Mouse (Mus musculus) urinary bladder, postnatal 36 days (tissue): ENCODE data around the gene Ninl.
"Not testable (repeated sequence)": the region's sequence is repeated elsewhere in the genome, so short reads cannot be mapped to it uniquely, and the experiment has no call there.

Source experiments
- DNase-seq, 2 experiments: peaks; one replicate each; pipeline ENCODE4 v3.0.0; 2022; ENCODE audit warnings: low spot score in 2 of 2, mixed read lengths in 1 of 2

Ninl gene

DNA sequence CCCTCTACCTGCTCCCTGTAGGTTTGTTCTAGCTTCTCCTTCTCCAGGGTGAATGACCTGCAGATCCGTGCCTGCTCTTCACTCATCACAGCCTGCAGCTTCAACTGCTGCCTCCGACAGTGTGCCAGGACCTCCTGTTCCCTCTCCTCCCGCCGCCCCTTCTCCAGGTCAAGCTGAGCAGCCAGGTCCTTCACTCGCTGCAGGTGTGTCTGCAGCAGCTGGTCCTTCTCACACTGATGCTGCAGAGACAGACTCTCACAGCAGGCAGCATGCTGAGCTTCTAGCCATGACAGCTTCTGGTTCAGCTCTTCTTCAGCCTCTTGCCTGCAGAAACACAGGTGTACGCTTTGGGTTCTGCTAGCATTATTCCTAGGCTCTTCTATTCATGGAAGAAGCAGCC is 89.1 kb downstream of the Ninl start:
- DNase-seq: no peak

DNA sequence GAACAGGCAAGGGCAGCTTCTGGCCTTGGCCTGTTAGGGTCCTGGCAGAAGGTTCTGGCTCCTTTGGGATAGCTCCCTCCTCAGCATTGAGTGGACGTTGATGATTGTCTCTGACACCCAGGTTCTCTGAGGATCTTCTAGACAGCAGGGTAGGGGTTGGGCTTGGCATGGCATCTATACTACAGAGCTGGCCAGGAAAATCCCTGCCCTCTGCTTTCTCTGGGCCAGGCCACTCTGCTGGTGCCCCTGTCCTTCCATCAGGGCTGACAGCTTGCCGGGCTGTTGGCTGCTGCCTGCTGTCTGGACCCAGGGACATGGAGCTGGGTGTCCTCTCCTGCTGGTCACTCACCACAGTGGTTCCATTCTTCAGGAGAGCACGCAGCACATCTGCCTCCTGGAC is 89.5 kb downstream of the Ninl start:
- no peak for DNase-seq

GRCm38 (mm10) chr2:150948786-150949185 is 90.4 kb downstream of the Ninl start:
- DNase-seq: no peak

GRCm38 (mm10) chr2:150947880-150948611 is 91.1 kb downstream of the Ninl start:
- not testable (repeated sequence) for DNase-seq

- DNase-seq: not testable (repeated sequence)
Measured at GRCm38 (mm10) chr2:150947341-150947740, 91.8 kb downstream of the Ninl start.

DNA sequence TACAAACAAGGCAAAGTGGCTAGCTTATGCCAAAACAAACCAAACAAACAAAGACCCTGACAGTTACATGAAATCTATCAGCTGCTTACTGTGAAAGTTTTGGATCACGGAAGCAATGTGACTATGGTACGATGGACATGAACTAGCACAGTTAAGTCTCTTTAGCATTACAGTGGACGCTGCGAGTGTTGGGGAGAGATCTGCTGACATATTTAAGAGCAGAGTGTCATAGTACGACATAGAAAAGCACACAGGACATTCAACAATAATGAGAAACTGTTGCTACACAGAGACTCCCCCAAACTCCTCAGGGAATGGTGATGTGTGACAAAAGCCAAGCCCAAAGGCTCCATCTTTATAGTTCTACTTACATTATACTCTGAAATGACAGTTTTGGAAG is 95.2 kb downstream of the Ninl start:
- DNase-seq: no peak

GRCm38 (mm10) chr2:150934659-150935058 is 104.5 kb downstream of the Ninl start:
- no peak for DNase-seq

DNA sequence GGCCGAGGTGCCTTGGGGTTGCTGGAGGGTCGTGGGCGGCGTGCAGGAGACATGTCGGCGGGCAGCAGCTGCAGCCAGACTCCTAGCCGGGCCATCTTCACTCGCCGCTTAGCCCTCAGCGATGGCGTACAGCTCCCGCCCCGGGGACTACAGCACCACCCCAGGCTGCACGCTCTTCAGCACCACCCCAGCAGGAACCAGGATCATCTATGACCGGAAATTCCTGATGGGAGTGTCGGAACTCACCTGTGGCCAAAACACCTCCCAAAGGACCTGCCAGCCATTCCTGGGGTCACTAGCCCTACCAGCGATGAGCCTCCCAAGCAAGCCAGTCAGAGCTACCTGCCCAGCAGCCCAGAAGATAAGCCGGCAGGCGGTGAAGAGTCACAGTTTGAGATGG is 105.7 kb downstream of the Ninl start:
- DNase-seq: no peak

DNA sequence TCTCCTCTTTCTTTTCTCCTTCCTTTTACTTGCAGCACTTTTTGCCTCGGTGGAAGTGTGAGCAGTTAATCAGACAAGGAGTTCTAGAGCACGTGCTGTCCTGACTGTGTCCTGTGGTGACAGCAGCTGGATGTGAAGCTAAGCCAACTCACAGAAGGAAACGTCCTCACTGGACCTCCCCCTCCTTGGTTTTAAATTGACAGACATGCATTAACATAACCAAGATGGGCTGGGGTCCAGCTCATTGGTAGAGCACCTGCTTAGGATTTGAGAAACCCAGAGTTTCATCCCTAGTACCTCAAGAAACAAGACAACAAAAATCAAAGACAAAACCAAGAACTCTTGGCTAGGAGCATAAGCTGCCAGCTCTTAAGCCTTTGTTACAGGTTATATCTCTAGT is 108.4 kb downstream of the Ninl start:
- DNase-seq: no peak

DNA sequence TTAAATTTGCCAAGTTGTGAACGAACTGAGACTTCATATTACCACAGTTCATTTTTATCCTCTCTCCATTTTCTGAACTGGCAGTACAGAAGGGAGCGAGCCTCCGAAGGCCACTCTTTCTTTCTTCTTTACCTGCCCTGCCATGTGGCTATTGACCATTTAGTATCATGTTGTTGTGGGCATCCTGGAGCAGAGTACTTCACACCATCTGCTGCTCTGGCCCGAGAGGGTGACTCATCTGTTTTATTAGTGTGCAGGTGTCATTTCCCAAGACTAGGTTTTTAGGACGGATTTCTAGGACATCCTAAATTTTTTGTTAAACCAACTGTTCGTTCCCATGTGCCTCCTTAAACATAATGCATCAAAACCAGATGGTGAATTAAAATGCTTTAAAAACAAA is 110.0 kb downstream of the Ninl start:
- no peak for DNase-seq

- peak in 1 of 2 experiments; percentile 47 for DNase-seq
Measured at GRCm38 (mm10) chr2:150927038-150927720, 112.0 kb downstream of the Ninl start.

GRCm38 (mm10) chr2:150923505-150923904 is 115.7 kb downstream of the Ninl start:
- no peak for DNase-seq

GRCm38 (mm10) chr2:150923026-150923425 is 116.2 kb downstream of the Ninl start:
- DNase-seq: no peak

GRCm38 (mm10) chr2:150922165-150922564 is 117.0 kb downstream of the Ninl start:
- no peak for DNase-seq

GRCm38 (mm10) chr2:150921697-150922096 is 117.5 kb downstream of the Ninl start:
- DNase-seq: peak in 1 of 2 experiments; percentile 46

GRCm38 (mm10) chr2:150920543-150920942 is 118.6 kb downstream of the Ninl start:
- DNase-seq: no peak

DNA sequence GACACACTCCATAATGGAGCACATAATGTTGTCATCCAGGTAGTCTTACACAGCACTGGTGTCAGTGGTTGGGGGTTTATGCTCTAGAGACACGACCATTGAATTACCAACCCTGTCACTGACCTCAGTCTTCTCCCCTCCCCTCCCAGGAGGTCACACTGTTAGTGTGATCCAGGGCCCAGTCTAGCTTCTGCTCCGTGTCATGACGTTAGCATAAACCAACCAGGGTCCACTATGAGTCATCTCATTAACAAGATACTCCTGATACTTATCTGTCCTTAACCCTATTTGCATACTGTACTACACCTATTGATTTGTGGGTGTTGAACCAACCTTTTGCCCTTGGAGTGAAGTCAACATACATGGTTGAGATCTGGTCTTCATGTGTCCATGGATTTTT is 120.5 kb downstream of the Ninl start:
- DNase-seq: no peak

DNA sequence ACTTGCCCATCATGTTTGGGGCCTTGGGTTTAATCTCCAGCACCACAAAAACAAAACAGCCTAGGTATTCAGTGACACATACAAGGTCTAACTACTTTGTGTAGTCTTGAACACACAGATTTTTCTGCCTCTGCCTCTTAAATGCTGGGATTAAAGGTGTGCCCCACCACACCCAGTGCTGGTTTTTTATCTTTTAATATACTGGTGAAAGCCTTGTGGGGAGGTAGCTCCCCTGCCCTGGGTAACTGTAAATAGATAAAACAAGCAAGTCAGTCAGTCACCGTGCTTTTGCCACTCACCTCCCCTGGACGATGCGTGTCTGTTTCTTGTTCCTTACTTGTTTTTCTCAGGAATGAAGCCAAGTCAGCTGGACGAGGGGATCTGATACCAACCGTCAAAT is 123.4 kb downstream of the Ninl start:
- no peak for DNase-seq

DNA sequence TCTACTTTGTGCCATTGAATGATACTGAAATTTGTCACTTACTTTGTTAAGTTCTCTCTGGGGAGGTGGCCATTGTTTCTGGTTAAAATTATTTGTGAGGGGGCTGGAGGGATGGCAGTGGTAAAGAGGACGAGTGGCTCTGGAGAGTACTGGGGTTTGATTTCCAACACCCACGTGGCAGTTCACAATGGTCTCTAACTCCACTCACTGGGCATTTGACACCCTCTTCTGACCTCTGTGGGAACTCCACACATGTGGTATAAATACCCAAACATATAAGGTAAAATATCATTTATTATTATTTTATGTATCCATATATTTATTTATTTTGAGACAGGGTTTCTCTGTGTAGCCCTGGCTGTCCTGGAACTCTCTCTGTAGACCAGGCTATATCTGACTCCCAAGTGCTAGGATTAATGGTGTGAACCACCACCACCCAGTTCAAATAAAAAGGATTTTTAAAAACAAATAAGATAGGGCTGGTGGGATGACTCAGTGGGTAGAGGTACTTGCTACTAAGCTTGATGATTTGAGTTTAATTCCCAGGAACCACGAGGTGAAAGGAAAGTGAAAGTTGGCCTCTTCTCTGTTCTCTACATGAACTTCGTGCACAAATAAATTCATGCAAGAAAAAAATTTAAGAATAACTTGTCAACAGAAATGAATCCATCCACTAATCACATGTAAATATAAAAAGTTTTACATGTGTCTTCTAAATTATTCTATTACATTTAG is 124.2 kb downstream of the Ninl start:
- no peak for DNase-seq

DNA sequence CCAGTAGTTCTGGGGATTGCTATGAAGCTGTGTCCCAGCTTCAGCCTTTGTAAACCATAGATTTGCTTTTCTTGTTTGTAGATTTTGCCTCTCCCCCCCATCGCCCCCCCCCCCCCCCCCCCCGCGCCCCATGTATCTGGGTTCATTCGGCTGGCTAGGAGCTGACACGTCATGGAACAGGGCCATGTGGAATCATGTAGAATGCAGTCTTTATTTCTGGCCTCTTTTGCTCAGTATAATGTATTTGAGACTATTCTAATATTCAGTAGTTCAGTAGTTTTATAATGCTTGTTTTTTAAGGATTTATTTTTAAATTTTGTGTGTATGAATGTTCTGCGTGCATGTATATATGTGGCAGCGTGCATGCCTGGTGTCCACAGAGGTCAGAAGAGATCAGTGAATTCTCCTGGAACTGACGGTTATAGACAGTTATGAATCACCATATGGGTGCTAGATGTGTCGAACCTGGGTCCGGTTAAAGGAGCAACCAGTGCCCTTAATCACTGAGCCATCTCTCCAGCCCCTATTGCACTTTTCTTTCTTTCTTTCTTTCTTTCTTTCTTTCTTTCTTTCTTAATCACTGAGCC is 128.8 kb downstream of the Ninl start:
- DNase-seq: no peak

- DNase-seq: peak; percentile 93 to 94
Measured at GRCm38 (mm10) chr2:150909429-150910039, 129.6 kb downstream of the Ninl start.

DNA sequence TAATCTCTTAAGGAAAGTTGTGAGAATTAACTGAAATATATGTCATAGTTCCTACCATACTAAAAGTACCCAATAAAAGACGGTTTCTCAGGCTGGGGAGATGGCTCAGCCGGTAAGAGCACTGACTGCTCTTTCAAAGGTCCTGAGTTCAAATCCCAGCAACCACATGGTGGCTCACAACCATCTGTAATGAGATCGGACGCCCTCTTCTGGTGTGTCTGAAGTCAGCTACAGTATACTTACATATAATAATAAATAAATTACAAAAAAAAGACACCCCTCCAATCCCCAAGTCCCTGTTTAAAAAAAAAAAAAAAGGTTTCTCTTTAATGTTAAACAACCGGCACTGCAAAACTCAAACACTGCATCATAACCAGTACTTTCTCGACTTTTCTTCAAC is 130.3 kb downstream of the Ninl start:
- DNase-seq: not testable (repeated sequence)
